Mouse (Mus musculus): Measurements from ENCODE around the gene Zfp266.
"Not testable (repeated sequence)": the region's sequence is repeated elsewhere in the genome, so short reads cannot be mapped to it uniquely, and the experiment has no call there.

The Zfp266 gene

GRCm38 (mm10) chr9:20521306-20521957 is at the start of gene Zfp266:
Gene Zfp266 (minus strand): TSS chr9:20521417.
- DNase-seq (ENCODE audit: low read depth): peak; percentile 87

- not testable (repeated sequence) for DNase-seq (ENCODE audit: low read depth)
Observed at GRCm38 (mm10) chr9:20565326-20566030, 44.3 kb upstream of the Zfp266 start.

GRCm38 (mm10) chr9:20562177-20562576 is 41.0 kb upstream of the Zfp266 start:
- DNase-seq (ENCODE audit: low read depth): peak; percentile 26

GRCm38 (mm10) chr9:20552698-20553097 is 31.5 kb upstream of the Zfp266 start:
- no peak for DNase-seq (ENCODE audit: low read depth)

- no peak for DNase-seq (ENCODE audit: low read depth)
Observed at GRCm38 (mm10) chr9:20551781-20552275, 30.6 kb upstream of the Zfp266 start.

- DNase-seq (ENCODE audit: low read depth): peak; percentile 55
Observed at GRCm38 (mm10) chr9:20545151-20545550, 23.9 kb upstream of the Zfp266 start.

GRCm38 (mm10) chr9:20544070-20544821 is 23.0 kb upstream of the Zfp266 start:
- DNase-seq (ENCODE audit: low read depth): no peak

- no peak for DNase-seq (ENCODE audit: low read depth)
Observed at GRCm38 (mm10) chr9:20543496-20543895, 22.3 kb upstream of the Zfp266 start.

- no peak for DNase-seq (ENCODE audit: low read depth)
Observed at GRCm38 (mm10) chr9:20536598-20536997, 15.4 kb upstream of the Zfp266 start.

GRCm38 (mm10) chr9:20534326-20534926 is 13.2 kb upstream of the Zfp266 start:
- DNase-seq (ENCODE audit: low read depth): no peak

- DNase-seq (ENCODE audit: low read depth): peak; percentile 57
Observed at GRCm38 (mm10) chr9:20520531-20521210, 546 bp downstream of the Zfp266 start.

GRCm38 (mm10) chr9:20519949-20520348 is 1.3 kb downstream of the Zfp266 start:
- DNase-seq (ENCODE audit: low read depth): peak; percentile 22

GRCm38 (mm10) chr9:20518708-20519107 is 2.5 kb downstream of the Zfp266 start:
- DNase-seq (ENCODE audit: low read depth): peak; percentile 25

- DNase-seq (ENCODE audit: low read depth): no peak
Observed at GRCm38 (mm10) chr9:20517727-20518126, 3.5 kb downstream of the Zfp266 start.

GRCm38 (mm10) chr9:20514016-20514415 is 7.2 kb downstream of the Zfp266 start:
- DNase-seq (ENCODE audit: low read depth): no peak

- no peak for DNase-seq (ENCODE audit: low read depth)
Observed at GRCm38 (mm10) chr9:20512714-20513113, 8.5 kb downstream of the Zfp266 start.

GRCm38 (mm10) chr9:20511645-20512044 is 9.6 kb downstream of the Zfp266 start:
- DNase-seq (ENCODE audit: low read depth): no peak

GRCm38 (mm10) chr9:20510346-20510745 is 10.9 kb downstream of the Zfp266 start:
- DNase-seq (ENCODE audit: low read depth): no peak

- no peak for DNase-seq (ENCODE audit: low read depth)
Observed at GRCm38 (mm10) chr9:20509676-20510075, 11.5 kb downstream of the Zfp266 start.

GRCm38 (mm10) chr9:20504801-20505200 is 16.4 kb downstream of the Zfp266 start:
- no peak for DNase-seq (ENCODE audit: low read depth)

GRCm38 (mm10) chr9:20493281-20493680 is 27.9 kb downstream of the Zfp266 start:
- DNase-seq (ENCODE audit: low read depth): peak; percentile 72
